Mouse (Mus musculus): ENCODE measurements around the gene Arfgef2.

- TF ChIP-seq EP300 (IDR thresholded peaks at IDR 0.05; ENCODE audit: low read depth) (no peak), CTCF (IDR thresholded peaks at IDR 0.05; ENCODE audit: low read depth) (no peak)
These were observed 130.8 kb downstream of the Arfgef2 start for GRCm38 (mm10) chr2:166936166-166936565.
